Mouse (Mus musculus) embryo, embryonic 10.5 days (tissue): ENCODE results near the gene Olfr569.

Experiments used
- DNase-seq: peaks from one replicate; pipeline ENCODE4 v3.0.0-alpha.2; 2015; ENCODE audit warnings: low spot score

Gene Olfr569

GRCm38 (mm10) chr7:102890782-102891181 is at the start of gene Olfr569:
TSS of gene Olfr569 (minus strand) at chr7:102890882.
- no peak for DNase-seq

- no peak for DNase-seq
These were observed 36.4 kb upstream of the Olfr569 start for GRCm38 (mm10) chr7:102927105-102927504.

DNA sequence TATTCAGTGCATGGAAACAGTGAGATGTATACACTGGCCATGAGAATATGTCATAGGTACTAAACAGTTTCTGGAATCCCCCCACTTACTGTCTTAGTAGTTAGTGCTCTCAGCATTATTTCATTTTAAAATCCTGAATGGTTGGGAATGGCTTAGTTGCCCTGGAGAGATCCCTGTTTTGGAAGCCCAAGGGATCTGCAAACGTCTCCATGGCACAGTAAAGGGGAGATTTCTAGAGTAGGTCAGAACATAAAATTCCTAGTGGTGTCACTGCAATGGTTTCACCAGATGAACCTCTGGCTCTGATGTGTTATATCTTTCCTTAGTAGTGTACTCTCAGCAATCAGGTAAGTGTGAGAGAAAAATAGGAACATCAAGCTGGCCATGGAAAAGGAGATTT is 33.4 kb upstream of the Olfr569 start, which contains the start of gene Olfr572:
Gene Olfr572 (plus strand): TSS at position 301 of the 400 bp plus-strand sequence.
- DNase-seq, result no peak

DNA sequence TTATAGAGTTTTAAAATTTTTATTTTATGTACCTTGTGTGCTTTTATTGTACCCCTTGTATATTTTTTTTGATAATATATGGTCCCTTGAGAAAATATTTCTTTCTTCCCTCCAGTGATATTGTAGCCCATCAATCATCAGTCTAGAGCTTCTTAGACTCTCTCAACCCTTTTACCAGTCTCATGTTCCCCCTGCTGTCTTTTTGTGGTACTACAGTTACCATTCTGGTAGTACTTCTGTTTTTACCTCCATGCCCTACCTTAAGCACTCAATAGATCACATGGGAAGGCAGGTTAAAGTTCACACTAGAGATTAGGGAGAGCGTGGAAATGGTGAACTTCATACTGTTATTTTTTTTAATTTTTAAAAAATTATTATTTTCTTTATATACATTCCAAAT is 28.9 kb upstream of the Olfr569 start:
- DNase-seq, result peak; percentile 85

DNA sequence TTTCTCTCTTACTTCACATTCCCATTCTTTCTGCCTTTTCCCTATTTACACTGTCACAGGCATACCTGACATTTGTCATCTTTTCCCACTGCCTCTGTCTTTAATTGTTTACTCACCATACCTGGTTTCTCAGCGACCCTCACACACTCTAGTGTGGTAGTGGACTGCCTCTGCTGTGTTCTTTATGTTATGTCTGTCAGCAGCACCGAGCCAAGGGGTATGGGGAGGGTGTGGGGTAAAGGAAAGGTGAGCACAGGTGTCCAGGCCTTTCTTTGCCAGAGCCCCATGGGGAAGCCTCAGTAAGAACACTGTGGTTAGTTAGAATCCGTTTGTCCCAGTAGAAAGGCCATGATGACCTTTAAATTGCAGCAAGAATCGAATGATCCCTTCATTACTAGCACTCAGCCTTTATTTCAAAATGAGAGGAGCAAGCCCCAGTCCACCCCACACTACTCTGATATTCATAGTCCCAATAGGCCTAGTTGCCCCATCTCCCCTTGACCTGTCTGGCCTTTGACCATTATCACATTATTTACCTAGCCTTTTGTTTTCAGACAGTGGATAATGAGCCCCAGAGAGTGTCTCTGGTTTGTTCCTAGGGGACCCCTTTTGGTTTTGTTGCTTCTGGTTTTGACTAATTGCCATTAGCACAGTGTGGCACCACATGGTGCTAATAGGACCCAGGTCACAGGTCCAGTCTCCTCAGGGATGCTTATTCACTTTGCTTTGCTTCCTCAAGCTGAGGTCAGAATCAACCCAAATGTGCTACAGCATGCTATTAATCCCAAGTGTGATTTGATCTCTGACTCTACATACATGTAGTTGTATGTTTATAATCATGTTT is 26.6 kb upstream of the Olfr569 start, which contains the start of gene Olfr571:
Gene Olfr571 (minus strand): TSS at position 505 of the 844 bp plus-strand sequence.
- DNase-seq, result peak; percentile 12

GRCm38 (mm10) chr7:102916405-102916804 is 25.7 kb upstream of the Olfr569 start:
- no peak for DNase-seq

DNA sequence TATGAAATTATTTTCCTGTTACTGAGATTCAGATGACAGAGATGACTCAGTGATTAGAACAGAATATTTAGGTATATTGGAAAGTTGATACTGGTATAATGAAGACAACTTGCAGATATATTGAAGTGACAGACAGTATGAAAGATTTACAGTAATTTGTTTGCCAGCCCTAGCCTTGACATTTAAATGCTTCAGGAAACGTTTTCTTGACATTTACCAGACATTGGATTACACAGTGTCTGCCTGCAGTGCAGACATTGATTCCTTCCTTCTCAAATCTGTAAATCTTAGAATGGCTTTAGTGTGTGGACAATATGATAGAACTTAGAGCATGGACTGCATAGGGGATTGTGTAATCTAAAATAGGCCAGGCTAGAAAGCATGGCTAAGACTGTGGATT is 24.6 kb upstream of the Olfr569 start:
- no peak for DNase-seq

DNA sequence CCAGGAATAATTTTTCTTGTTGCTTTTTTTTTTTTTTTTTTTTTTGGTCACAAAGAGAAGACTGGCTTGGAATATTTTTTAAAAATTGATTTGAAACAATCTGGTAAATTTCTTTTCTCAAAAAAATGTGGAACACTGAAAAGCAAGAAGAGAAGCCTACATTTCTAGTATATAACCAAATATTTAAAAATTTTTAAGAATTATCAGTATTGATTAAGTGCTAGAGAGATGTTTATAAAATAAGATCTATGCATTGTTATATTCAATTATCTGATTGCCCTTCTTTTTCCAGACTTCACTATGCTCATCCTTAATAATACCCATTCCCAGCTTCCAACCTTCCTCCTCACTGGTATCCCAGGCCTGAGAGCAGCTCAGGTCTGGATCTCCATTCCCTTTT is 13.9 kb downstream of the Olfr569 start, which contains the start of gene Olfr568:
Gene Olfr568 (plus strand): TSS at position 301 of the 400 bp plus-strand sequence.
- no peak for DNase-seq

DNA sequence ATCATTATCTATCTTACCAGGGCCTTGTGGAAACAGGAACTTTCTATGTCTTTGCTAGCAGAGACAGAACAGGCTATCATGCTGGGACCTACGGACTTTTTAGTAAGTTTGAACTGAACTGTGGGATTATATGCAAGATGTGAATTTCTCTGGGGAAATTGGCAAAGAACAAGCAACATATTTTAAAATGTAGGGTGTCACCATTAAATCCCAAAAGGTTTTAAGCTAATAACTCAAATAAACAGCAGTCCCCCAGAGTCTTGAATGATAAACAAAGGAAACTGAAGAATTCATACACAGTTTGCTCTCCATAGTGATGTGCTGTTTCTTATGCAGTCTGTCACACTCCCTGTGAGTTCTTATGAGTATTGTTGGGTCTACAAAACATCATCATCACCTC is 32.0 kb downstream of the Olfr569 start, which contains the start of gene Olfr566:
Gene Olfr566 (minus strand): TSS at position 101 of the 400 bp plus-strand sequence.
- DNase-seq, result no peak

GRCm38 (mm10) chr7:102855807-102856206 is 34.9 kb downstream of the Olfr569 start:
- DNase-seq, result no peak
